Mouse (Mus musculus) ES-Bruce4 (cell line): ENCODE results near the gene Med13l. TPM values are rescaled to one million over a fixed set of nuclear protein-coding genes. Genes with fewer than 3 reads are reported as not detected.

ENCODE experiments used
- H3K27ac ChIP-seq: 2 replicates; pipeline ENCODE4 v1.5.1; 2012; ENCODE audit warnings: low read length, inconsistent platforms; ENCODE audit not compliant: insufficient read depth
- H3K27me3 ChIP-seq: 2 replicates; pipeline ENCODE4 v1.6.1; 2012; ENCODE audit warnings: mild to moderate bottlenecking, low read length, inconsistent platforms; ENCODE audit not compliant: control insufficient read depth, poor library complexity, insufficient read depth, severe bottlenecking
- H3K36me3 ChIP-seq: 2 replicates; pipeline ENCODE4 v1.6.1; 2012; ENCODE audit warnings: inconsistent platforms, mild to moderate bottlenecking, low read length, moderate library complexity; ENCODE audit not compliant: control insufficient read depth, poor library complexity, insufficient read depth, severe bottlenecking
- H3K4me1 ChIP-seq: one replicate; pipeline ENCODE4 v1.8.1; 2011; ENCODE audit warnings: low read length; ENCODE audit not compliant: control insufficient read depth, insufficient read depth
- H3K4me3 ChIP-seq: 2 replicates; pipeline ENCODE4 v1.5.1; 2011; ENCODE audit warnings: low read depth, mild to moderate bottlenecking, low read length
- H3K9ac ChIP-seq: 2 replicates; pipeline ENCODE4 v1.6.1; 2012; ENCODE audit warnings: low read depth, mild to moderate bottlenecking, inconsistent platforms; ENCODE audit not compliant: poor library complexity, severe bottlenecking
- H3K9me3 ChIP-seq: replicated peaks from 2 replicates; pipeline ENCODE4 v1.6.1; 2012; ENCODE audit warnings: mild to moderate bottlenecking, low read length, inconsistent platforms; ENCODE audit not compliant: control insufficient read depth, poor library complexity, insufficient read depth, severe bottlenecking
- CTCF ChIP-seq: IDR thresholded peaks from one replicate; pipeline ENCODE4 v1.8.1; 2011; ENCODE audit warnings: low read depth, low read length
- EP300 ChIP-seq: IDR thresholded peaks from 2 replicates; pipeline ENCODE4 v1.6.1; 2011; ENCODE audit warnings: low read depth, low read length; ENCODE audit not compliant: insufficient read depth
- POLR2A ChIP-seq: IDR thresholded peaks from one replicate; pipeline ENCODE4 v1.8.1; 2011; ENCODE audit warnings: low read length; ENCODE audit not compliant: insufficient read depth
- polyA plus RNA-seq: library from polyadenylated mRNA; stranded (reverse); fragments of >200 nt; gene quantifications from 2 replicates; pipeline ENCODE4 v1.2.4, GENCODE M21; 2011; ENCODE audit warnings: low read depth; ENCODE audit not compliant: missing spikeins, insufficient read depth, insufficient read length

The Med13l gene
- polyA plus RNA-seq, 1 experiment, result 43.9 TPM

GRCm38 (mm10) chr5:118704960-118705359, 144.5 kb downstream of the Med13l start:
- TF ChIP-seq EP300 (no peak), CTCF (no peak), POLR2A (no peak)
- Histone ChIP-seq H3K27me3 (no peaks in the 10 kb centered on the region), H3K4me1 (no peaks in the 10 kb centered on the region), H3K4me3 (no peak overlapping the region), H3K36me3 (no peaks in the 10 kb centered on the region), H3K9me3 (no peaks in the 10 kb centered on the region), H3K9ac (no peak overlapping the region), H3K27ac (no peak overlapping the region)

- H3K9ac ChIP-seq, result no peak overlapping the region
- TF ChIP-seq POLR2A, result no peak
- TF ChIP-seq CTCF, result no peak
- TF ChIP-seq EP300, result no peak
- H3K4me1 ChIP-seq, result no peaks in the 10 kb centered on the region
- no peaks in the 10 kb centered on the region for H3K27me3 ChIP-seq
- no peak overlapping the region for H3K27ac ChIP-seq
- no peak overlapping the region for H3K4me3 ChIP-seq
- H3K9me3 ChIP-seq, result no peaks in the 10 kb centered on the region
- H3K36me3 ChIP-seq, result no peaks in the 10 kb centered on the region
These were observed 145.5 kb downstream of the Med13l start for GRCm38 (mm10) chr5:118706009-118706408.

GRCm38 (mm10) chr5:118706414-118706813, 145.9 kb downstream of the Med13l start:
- Histone ChIP-seq H3K9ac (no peak overlapping the region), H3K27ac (no peak overlapping the region), H3K4me1 (no peaks in the 10 kb centered on the region), H3K27me3 (no peaks in the 10 kb centered on the region), H3K36me3 (no peaks in the 10 kb centered on the region), H3K4me3 (no peak overlapping the region), H3K9me3 (no peaks in the 10 kb centered on the region)
- TF ChIP-seq POLR2A, result no peak
- no peak for TF ChIP-seq EP300
- no peak for TF ChIP-seq CTCF

- TF ChIP-seq POLR2A, result no peak
- no peak for TF ChIP-seq EP300
- no peak for TF ChIP-seq CTCF
- no peaks in the 10 kb centered on the region for H3K4me1 ChIP-seq
- no peaks in the 10 kb centered on the region for H3K9me3 ChIP-seq
- H3K27me3 ChIP-seq, result no peaks in the 10 kb centered on the region
- H3K4me3 ChIP-seq, result no peak overlapping the region
- no peak overlapping the region for H3K27ac ChIP-seq
- no peaks in the 10 kb centered on the region for H3K36me3 ChIP-seq
- no peak overlapping the region for H3K9ac ChIP-seq
These were observed 147.0 kb downstream of the Med13l start for GRCm38 (mm10) chr5:118707501-118707900.

- H3K27me3 ChIP-seq, result no peaks in the 10 kb centered on the region
- no peaks in the 10 kb centered on the region for H3K9me3 ChIP-seq
- no peak overlapping the region for H3K27ac ChIP-seq
- TF ChIP-seq CTCF (peak; percentile 91), POLR2A (no peak), EP300 (no peak)
- H3K36me3 ChIP-seq, result no peaks in the 10 kb centered on the region
- no peaks in the 10 kb centered on the region for H3K4me1 ChIP-seq
- H3K4me3 ChIP-seq, result no peak overlapping the region
- no peak overlapping the region for H3K9ac ChIP-seq
These were observed 147.9 kb downstream of the Med13l start for GRCm38 (mm10) chr5:118708215-118708949.

GRCm38 (mm10) chr5:118709847-118710251, 149.4 kb downstream of the Med13l start:
- Histone ChIP-seq H3K27me3 (no peaks in the 10 kb centered on the region), H3K9ac (no peak overlapping the region), H3K9me3 (no peaks in the 10 kb centered on the region), H3K27ac (no peak overlapping the region), H3K4me3 (no peak overlapping the region), H3K36me3 (no peaks in the 10 kb centered on the region), H3K4me1 (no peaks in the 10 kb centered on the region)
- TF ChIP-seq POLR2A (no peak), CTCF (no peak), EP300 (no peak)
